Mouse (Mus musculus) testis, adult 2 months (tissue): ENCODE results near the gene Defb25. TPM values are rescaled to one million over a fixed set of nuclear protein-coding genes. Genes with fewer than 3 reads are reported as not detected.
A peak's percentile ranks its signal among the peaks of the same experiment; 100 is the strongest.

ENCODE experiments used
- H3K27ac ChIP-seq: fragments of 200-500 bp; 2 replicates; pipeline ENCODE4 v1.5.1; 2012; ENCODE audit warnings: low read depth, low read length; ENCODE audit not compliant: control insufficient read depth, insufficient read depth
- H3K27me3 ChIP-seq: fragments of 200-500 bp; 2 replicates; pipeline ENCODE4 v1.6.1; 2012; ENCODE audit warnings: mild to moderate bottlenecking, low read length, moderate library complexity; ENCODE audit not compliant: control insufficient read depth, insufficient read depth
- H3K36me3 ChIP-seq: fragments of 200-500 bp; 2 replicates; pipeline ENCODE4 v1.6.1; 2012; ENCODE audit warnings: mild to moderate bottlenecking, low read length; ENCODE audit not compliant: control insufficient read depth, insufficient read depth
- H3K4me1 ChIP-seq: fragments of 200-500 bp; 2 replicates; pipeline ENCODE4 v1.6.1; 2012; ENCODE audit warnings: low read length; ENCODE audit not compliant: control insufficient read depth, insufficient read depth
- H3K4me3 ChIP-seq: fragments of 200-500 bp; 2 replicates; pipeline ENCODE4 v1.5.1; 2012; ENCODE audit warnings: low read depth, mild to moderate bottlenecking, low read length, moderate library complexity, mixed read lengths; ENCODE audit not compliant: control insufficient read depth
- CTCF ChIP-seq: fragments of 200-500 bp; IDR thresholded peaks from 2 replicates; pipeline ENCODE4 v1.5.1; 2012; ENCODE audit warnings: low read depth, mild to moderate bottlenecking, inconsistent platforms, low read length, moderate library complexity; ENCODE audit not compliant: control insufficient read depth, insufficient read depth, insufficient replicate concordance
- POLR2A ChIP-seq: fragments of 200-500 bp; IDR thresholded peaks from 2 replicates; pipeline ENCODE4 v1.6.1; 2012; ENCODE audit warnings: low read depth, mild to moderate bottlenecking, inconsistent platforms, low read length, moderate library complexity; ENCODE audit not compliant: control insufficient read depth
- polyA plus RNA-seq: library from polyadenylated mRNA; depleted of rRNA; stranded (reverse); fragments of >200 nt; gene quantifications from 2 replicates; pipeline ENCODE4 v1.2.3, GENCODE M21; 2012

The Defb25 gene
- polyA plus RNA-seq, 1 experiment, result not detected

DNA sequence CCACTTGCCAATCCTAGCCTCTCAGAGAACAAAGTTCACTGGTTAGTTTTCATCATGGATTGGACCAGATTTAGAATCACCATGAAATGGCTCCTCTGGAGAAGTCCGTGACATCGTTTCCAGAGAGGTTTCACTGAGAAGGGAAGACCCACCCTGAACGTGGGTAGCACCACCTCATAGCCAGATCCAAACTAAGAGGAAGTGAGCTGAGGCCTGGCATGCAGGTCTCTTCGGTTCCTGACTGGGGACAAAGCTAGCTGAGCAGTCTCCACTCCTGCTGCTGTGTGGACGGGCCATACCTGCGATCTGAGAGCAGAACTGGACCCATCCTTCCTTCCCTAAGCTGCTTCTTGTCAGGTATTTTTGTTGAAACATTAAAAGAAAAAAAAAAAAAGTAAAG is 38.3 kb upstream of the Defb25 start:
- Histone ChIP-seq H3K27ac (no peak overlapping the region), H3K27me3 (no peaks in the 10 kb centered on the region), H3K36me3 (no peaks in the 10 kb centered on the region), H3K4me3 (no peak overlapping the region), H3K4me1 (peaks cover 6% of the 10 kb centered on the region)
- TF ChIP-seq POLR2A, result no peak
- no peak for TF ChIP-seq CTCF

DNA sequence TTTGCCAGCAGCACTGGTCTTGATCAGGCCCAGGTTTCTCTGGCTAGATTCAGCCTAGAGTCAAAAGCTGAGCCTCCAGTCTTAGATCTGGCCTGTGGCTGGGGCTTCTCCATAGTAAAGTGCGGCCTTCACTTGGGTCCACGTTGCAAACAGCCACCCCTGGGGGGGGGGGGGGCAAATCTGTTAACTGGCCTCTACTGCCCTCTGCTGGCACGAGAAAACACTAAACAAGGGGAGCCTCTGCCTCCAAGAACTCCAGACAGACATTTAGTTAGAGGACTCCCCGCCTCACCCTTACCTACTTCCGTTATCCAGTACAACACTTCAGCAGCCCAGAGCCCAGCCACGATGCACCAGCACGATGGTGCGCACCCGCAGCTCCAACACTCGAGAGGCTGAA is 34.5 kb upstream of the Defb25 start:
- peak; percentile 38; the same call in 1 of the 2 replicates for TF ChIP-seq CTCF
- no peak for TF ChIP-seq POLR2A
- peaks cover 8% of the 10 kb centered on the region for H3K4me1 ChIP-seq
- H3K36me3 ChIP-seq, result no peaks in the 10 kb centered on the region
- H3K27ac ChIP-seq, result no peak overlapping the region
- H3K4me3 ChIP-seq, result no peak overlapping the region
- no peaks in the 10 kb centered on the region for H3K27me3 ChIP-seq

DNA sequence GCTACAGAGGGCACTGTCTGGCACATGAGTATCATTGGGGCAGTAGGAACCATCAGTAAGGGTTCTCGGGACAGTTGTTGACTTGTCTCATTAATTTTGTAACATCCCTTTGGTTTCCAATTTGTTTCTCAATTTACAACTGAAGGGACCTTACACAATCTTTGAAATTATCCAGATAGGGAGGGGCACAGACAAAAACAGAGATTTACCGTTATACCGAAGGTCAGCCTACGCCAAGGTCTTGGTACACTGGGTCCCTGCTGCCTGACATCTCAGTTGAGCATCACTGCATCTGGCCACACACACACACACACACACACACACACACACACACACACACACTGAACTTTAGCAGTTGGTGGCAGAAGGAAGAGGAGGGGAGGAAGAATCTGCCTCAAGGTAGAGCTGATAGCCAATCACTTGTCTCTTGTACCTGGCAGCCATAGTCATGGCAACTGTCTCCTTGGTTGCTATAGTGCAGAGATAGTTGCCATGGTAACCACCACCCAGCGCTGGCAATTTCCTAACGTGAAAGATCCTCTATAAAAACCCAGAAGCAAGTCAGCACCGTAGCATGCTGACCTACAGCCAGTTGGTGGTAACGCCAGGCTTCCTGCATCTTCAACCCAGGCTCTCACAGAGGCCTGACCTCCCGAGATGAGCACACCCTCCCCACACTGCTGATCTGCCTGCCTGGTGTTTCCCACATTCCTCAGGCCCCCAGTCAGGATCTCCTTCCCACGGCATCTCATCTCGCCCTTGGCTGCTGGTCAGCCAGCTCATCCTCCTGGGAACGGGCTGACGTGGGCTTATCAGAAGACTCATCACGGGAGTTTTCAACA is 31.2 kb upstream of the Defb25 start:
- peaks cover 8% of the 10 kb centered on the region for H3K4me1 ChIP-seq
- TF ChIP-seq CTCF, result no peak
- no peak for TF ChIP-seq POLR2A
- H3K27me3 ChIP-seq, result no peaks in the 10 kb centered on the region

GRCm38 (mm10) chr2:152652901-152653620 is 30.2 kb upstream of the Defb25 start:
- peak overlapping the region; percentile 44 for H3K27ac ChIP-seq
- H3K36me3 ChIP-seq, result no peaks in the 10 kb centered on the region
- peaks cover 8% of the 10 kb centered on the region for H3K4me1 ChIP-seq
- H3K4me3 ChIP-seq, result peak overlapping the region; percentile 73
- H3K27me3 ChIP-seq, result no peaks in the 10 kb centered on the region
- TF ChIP-seq CTCF, result no peak
- no peak for TF ChIP-seq POLR2A

More for the DNA sequence above, 31.2 kb upstream of the Defb25 start:
- no peak overlapping the region; the same call in 1 of the 2 replicates for H3K27ac ChIP-seq
- H3K36me3 ChIP-seq, result no peaks in the 10 kb centered on the region
- H3K4me3 ChIP-seq, result peak overlapping the region; percentile 69

GRCm38 (mm10) chr2:152639406-152640113 is 16.7 kb upstream of the Defb25 start:
- Histone ChIP-seq H3K4me1 (peaks cover 2% of the 10 kb centered on the region), H3K4me3 (no peak overlapping the region), H3K27me3 (no peaks in the 10 kb centered on the region), H3K27ac (peak overlapping the region; percentile 51), H3K36me3 (no peaks in the 10 kb centered on the region)
- TF ChIP-seq POLR2A, result no peak
- no peak for TF ChIP-seq CTCF

GRCm38 (mm10) chr2:152638865-152639264 is 16.0 kb upstream of the Defb25 start:
- H3K36me3 ChIP-seq, result no peaks in the 10 kb centered on the region
- H3K27ac ChIP-seq, result peak overlapping the region; percentile 51
- no peaks in the 10 kb centered on the region for H3K27me3 ChIP-seq
- peaks cover 5% of the 10 kb centered on the region for H3K4me1 ChIP-seq
- H3K4me3 ChIP-seq, result no peak overlapping the region
- TF ChIP-seq POLR2A (no peak), CTCF (no peak)

- Histone ChIP-seq H3K27me3 (no peaks in the 10 kb centered on the region), H3K27ac (no peak overlapping the region), H3K4me3 (no peak overlapping the region), H3K36me3 (no peaks in the 10 kb centered on the region), H3K4me1 (peaks cover 15% of the 10 kb centered on the region)
- TF ChIP-seq POLR2A, result no peak
- TF ChIP-seq CTCF, result no peak
Measured at GRCm38 (mm10) chr2:152637381-152637780, 14.5 kb upstream of the Defb25 start.
